Mouse (Mus musculus): ENCODE results near the gene Slc2a10.

DNA sequence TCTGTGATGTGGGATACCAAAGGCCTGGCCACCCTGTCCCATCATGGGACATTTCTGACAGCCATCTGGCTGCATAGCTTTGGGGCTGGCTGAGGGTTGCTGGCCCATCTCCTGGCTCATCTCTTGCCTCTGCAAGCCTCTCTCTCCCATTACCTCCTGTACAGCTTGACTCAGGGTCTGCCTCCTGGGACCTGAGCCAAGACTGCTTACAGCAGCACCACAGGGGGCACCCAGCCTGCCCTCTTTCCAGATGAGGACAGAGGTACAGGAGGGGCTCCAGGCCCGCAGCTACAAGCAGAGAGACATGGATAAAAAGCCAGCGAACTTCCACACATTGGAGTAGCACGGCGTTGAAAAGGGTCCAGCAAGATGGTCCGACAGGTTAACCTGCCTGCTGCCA, 17.2 kb upstream of the Slc2a10 start:
- TF ChIP-seq GATA1 (IDR thresholded peaks at IDR 0.05; ENCODE audit: borderline replicate concordance, low read length) = no peak
- TF ChIP-seq FLI1 (IDR thresholded peaks at IDR 0.05; ENCODE audit: low read length) = no peak

All from megakaryocyte, embryonic 14.5 days (primary cell).